Mouse (Mus musculus): Measurements from ENCODE around the gene Zc3h12c. TPM values are rescaled to one million over a fixed set of nuclear protein-coding genes. Genes with fewer than 3 reads are reported as not detected.
A peak's percentile ranks its signal among the peaks of the same experiment; 100 is the strongest.
"Not testable (repeated sequence)": the region's sequence is repeated elsewhere in the genome, so short reads cannot be mapped to it uniquely, and the experiment has no call there.

Zc3h12c gene
- total RNA-seq, 2 experiments from 2014 or later: 12.6 to 12.9 TPM

- DNase-seq: no peak
Measured at GRCm38 (mm10) chr9:52102060-52102844, 66.1 kb downstream of the Zc3h12c start.

- DNase-seq: no peak
Measured at GRCm38 (mm10) chr9:52100426-52100825, 67.9 kb downstream of the Zc3h12c start.

DNA sequence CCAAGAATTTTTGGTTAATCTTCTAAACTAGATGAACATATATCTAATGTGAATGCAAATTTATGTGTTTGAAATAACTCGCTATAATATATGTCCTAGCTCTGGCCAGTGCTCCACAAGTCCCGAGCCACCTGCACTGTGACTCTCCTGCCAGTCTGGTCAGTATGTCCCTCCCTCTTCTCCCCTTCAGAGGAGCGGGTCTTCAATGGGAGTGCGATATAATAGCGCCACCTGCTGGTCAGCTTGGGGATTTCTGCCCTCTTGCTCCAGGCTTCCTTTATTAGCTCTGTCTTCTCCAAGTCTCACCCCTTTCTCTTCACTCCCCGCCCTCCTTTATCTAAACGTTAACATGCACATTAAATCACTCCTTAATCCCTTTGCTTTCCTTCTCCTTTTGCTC, 69.8 kb downstream of the Zc3h12c start:
- DNase-seq: peak; percentile 78 to 80

GRCm38 (mm10) chr9:52097386-52097785, 71.0 kb downstream of the Zc3h12c start:
- no peak for DNase-seq

DNA sequence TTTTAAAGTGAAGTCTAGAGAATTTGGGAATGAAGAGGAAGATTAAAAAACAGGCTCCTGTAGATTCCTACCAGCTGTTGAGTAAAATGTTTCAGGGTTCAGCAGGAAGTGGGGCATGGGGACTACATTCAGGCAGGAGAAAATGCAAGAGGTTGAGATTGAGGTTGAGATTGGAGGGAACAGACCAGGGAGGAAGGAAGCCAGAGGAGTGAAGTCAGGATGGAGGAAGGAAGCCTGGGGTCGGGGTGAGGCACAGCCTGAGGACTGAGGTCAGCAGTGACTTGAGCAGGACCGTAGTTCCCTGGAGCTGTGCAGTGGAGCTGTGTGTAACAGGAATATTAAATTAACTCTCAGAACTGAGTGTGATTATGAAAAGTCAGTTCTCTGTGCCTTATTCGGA, 72.7 kb downstream of the Zc3h12c start:
- DNase-seq: no peak

DNA sequence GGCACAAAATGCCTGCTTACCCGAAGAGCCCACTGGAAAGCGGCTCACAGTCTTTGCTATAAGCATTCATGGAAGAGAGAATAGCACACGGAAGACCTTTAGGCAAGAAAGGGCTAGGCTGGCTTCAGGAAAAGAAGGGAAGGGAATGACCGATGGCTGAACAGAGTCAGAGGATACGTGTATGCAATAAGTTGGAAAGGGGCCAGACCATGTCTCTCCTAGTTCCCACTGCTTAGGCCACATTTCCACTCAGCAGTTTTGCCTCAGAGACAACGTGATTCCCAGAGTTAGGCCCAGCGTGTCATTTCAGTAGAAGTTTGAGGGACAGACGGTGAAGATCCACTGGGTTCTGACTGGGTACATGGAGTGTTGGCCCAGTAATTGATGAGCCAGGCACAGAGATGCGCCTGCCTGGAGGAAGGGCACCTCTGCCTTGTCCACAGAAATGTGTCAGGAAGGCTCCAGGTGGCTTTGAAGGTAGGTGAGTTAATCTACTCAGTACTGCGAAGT, 73.8 kb downstream of the Zc3h12c start:
- no peak for DNase-seq

DNA sequence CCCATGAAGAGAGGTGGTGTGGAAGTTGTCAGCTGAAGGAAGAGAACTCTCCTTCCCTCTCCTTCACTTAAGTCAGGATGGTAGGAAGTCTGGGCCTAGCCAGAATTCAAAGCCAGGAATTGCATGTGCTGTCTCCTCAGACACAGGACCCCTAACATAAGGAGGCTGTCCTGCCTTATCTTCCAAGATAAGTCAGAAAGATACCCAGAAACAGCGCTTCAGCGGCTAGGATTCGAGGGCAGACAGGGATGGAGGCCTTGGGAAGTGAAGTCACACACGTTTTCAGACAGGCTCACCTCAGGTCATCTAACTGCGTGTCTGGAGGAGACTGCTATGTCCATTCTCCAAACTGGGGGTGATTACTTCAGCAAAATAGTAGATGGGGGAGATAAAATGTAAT, 74.4 kb downstream of the Zc3h12c start:
- no peak for DNase-seq

DNA sequence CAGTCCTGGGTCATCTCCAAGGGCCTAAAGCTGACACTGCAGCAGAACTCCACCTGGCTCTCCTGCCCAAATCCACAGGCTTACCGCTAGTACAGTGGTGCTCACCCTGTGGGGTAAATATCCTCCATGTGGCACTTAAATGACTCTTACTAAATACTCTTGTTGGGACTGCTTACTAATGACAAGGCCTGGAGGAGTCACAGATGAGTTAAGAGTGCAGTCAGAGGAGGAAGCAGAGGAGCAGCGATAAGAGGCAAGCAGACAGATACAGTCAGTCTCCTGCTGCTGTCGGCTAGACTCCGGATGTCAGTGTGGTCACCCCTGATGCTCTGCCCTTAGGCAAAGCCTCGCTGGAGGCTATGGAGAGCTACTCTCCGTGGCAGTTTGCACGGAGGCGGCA, 75.3 kb downstream of the Zc3h12c start:
- no peak for DNase-seq

- DNase-seq: no peak
Measured at GRCm38 (mm10) chr9:52092311-52092710, 76.1 kb downstream of the Zc3h12c start.

DNA sequence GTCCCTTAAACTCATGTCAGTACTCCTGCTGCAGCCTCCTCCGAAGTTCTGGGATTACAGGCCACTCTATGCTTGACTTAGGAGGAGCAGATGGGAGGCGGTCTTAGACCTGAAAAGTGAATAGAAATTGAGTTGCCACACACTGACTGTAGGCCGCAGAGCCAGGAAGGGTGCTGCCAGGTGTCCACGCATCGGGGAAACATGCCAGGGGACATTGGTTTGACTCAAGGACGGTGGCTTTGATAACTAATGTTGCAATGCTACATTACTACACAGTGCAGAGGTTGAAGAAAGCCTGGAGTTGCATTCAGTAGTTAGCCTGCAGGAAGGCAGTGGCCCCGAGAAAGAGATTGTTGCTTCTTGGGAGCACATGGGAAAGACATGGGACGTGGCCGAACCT, 76.6 kb downstream of the Zc3h12c start:
- DNase-seq: no peak

GRCm38 (mm10) chr9:52082414-52082813, 86.0 kb downstream of the Zc3h12c start:
- no peak for DNase-seq

DNA sequence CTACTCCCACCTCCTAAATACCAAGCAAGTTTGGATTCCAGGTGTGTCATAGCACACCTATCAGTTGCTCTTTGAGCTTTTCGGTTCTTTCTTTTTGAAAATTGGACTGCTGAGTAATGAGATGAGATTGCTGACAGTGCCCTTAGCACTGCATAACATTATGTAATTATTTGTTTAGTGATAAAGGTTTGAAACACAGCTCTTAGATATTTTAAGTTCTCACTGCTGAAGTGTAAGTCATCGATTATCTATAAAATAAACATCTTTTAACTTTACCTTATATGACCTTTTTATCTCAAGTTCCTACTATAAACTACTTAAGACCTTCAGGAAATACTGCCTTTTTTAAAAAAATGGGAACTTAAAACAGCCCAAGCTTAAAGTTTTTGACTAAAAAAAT, 86.4 kb downstream of the Zc3h12c start:
- no peak for DNase-seq

DNA sequence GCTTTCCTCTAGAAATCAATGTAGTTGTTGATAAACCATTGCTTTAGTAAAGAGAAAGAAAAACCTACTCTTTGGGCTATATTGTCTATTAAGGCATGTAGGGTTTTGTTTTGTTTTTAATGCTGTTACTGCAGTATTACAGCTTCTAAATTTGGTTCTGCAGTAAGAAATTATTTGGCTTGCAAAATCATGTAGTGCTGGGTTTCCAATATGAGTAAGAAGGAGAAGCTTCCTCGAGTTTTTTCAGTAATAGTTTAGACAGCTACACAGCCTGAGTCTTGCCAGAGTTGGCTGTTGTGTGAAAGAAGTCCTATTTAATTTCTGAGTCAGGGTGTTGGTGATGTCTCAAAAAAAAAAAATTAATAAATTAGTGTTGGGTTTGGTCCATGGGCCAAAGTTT, 90.7 kb downstream of the Zc3h12c start:
- no peak for DNase-seq

DNA sequence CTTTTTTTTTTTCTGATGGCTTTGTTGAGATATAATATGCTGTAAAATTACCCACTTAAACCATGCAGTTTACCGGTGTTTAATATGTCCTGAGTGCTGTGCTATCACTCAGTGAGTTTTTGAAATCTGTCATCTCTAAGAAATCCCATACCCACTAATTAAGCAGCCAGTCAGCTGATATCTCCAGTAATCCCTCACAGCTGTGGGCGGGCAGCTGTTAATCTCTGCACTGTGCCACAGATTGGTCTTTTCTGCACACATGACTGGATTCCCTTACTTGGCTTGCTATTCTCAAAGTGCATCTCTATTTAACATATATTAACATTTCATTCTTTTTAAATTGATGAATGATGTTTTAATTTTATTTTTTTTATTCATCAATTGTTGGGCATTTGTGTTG, 92.3 kb downstream of the Zc3h12c start:
- DNase-seq: no peak

DNA sequence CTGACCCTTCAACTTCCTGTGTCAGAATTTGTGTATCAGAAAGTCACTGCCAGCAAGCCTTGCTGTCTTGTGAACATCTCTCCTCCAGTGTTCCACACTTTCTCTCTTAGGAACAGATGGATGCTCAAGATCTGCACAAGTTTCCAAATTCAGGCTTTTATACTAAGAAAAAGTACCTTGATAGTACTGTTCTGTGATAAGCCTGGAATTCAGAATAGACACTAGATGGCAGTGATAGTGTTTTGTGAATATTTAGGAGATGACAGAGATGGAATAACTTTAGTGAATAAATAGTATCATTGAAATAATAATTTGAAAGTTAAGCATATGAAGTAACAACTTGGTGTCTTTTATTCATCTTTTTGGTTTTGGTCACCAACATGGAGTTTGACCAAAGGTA, 96.2 kb downstream of the Zc3h12c start:
- no peak for DNase-seq

- DNase-seq: not testable (repeated sequence)
Measured at GRCm38 (mm10) chr9:52071352-52071751, 97.0 kb downstream of the Zc3h12c start.

GRCm38 (mm10) chr9:52070052-52070451, 98.3 kb downstream of the Zc3h12c start:
- DNase-seq: no peak

Small RNAs within 50 kb of the gene (microRNA-seq; reads per million reads assigned to microRNA genes)
- 0 reads per million in 2 experiments for gene Gm27686
- gene Mir6244: 0 reads per million in 2 experiments

Other genes starting within 250 kb of the Zc3h12c start
- 10 to 100 TPM; 19.4 to 21.2 TPM for gene Fdx1, start 205.0 kb downstream of the Zc3h12c start, total RNA-seq (2021)
- gene Rdx, start 121.4 kb downstream of the Zc3h12c start, total RNA-seq (2021): 10 to 100 TPM; 55.9 to 57.2 TPM

All from layer of hippocampus, postnatal 36 days (tissue).